Mouse (Mus musculus): ENCODE results near the gene Sertad2. TPM values are rescaled to one million over a fixed set of nuclear protein-coding genes. Genes with fewer than 3 reads are reported as not detected.

Gene Sertad2
- polyA plus RNA-seq, 1 experiment from 2014 or later: 29.9 TPM

GRCm38 (mm10) chr11:20576046-20576635, 33.1 kb downstream of the Sertad2 start:
- H3K4me2 ChIP-seq (replicated peaks; ENCODE audit: low read depth): no peak overlapping the region
- no peaks in the 10 kb centered on the region for H3K9me3 ChIP-seq (ENCODE audit: control insufficient read depth, low read length)
- no peaks in the 10 kb centered on the region for H3K36me3 ChIP-seq (ENCODE audit: control insufficient read depth, insufficient read depth, low read length)
- WGBS: 42% methylated on average over 8 of the region's 8 CpGs
- H3K9ac ChIP-seq (ENCODE audit: low read length): no peak overlapping the region
- DNase-seq (ENCODE audit: low spot score): no peak
- H3K4me3 ChIP-seq (ENCODE audit: low read depth, low read length): no peak overlapping the region
- H3K4me1 ChIP-seq (replicated peaks; ENCODE audit: control insufficient read depth, insufficient read depth): no peaks in the 10 kb centered on the region
- no peak for ATAC-seq (ENCODE audit: low FRiP score, low TSS enrichment)
- TF ChIP-seq EP300 (optimal IDR thresholded peaks at IDR 0.05): no peak
- no peak overlapping the region for H3K27ac ChIP-seq (replicated peaks)
- H3K27me3 ChIP-seq (ENCODE audit: control insufficient read depth, insufficient read depth, low read length): no peaks in the 10 kb centered on the region

GRCm38 (mm10) chr11:20582758-20583157, 39.7 kb downstream of the Sertad2 start:
- H3K36me3 ChIP-seq (ENCODE audit: control insufficient read depth, insufficient read depth, low read length): no peaks in the 10 kb centered on the region
- 94% methylated on average over 2 of the region's 2 CpGs for WGBS

GRCm38 (mm10) chr11:20585297-20585696, 42.2 kb downstream of the Sertad2 start:
- H3K27ac ChIP-seq (replicated peaks): no peak overlapping the region
- TF ChIP-seq CTCF (IDR thresholded peaks at IDR 0.05; ENCODE audit: low read depth): no peak
- no peak for TF ChIP-seq EP300 (optimal IDR thresholded peaks at IDR 0.05)
- H3K4me1 ChIP-seq (replicated peaks; ENCODE audit: control insufficient read depth, insufficient read depth): no peaks in the 10 kb centered on the region
- no peak for DNase-seq (ENCODE audit: low spot score)
- no peaks in the 10 kb centered on the region for H3K9me3 ChIP-seq (ENCODE audit: control insufficient read depth, low read length)
- no peak for ATAC-seq (ENCODE audit: low FRiP score, low TSS enrichment)
- WGBS: 64% methylated on average over 1 of the region's 1 CpGs
- H3K36me3 ChIP-seq (ENCODE audit: control insufficient read depth, insufficient read depth, low read length): no peaks in the 10 kb centered on the region
- no peaks in the 10 kb centered on the region for H3K27me3 ChIP-seq (ENCODE audit: control insufficient read depth, insufficient read depth, low read length)
- H3K4me3 ChIP-seq (ENCODE audit: low read depth, low read length): no peak overlapping the region
- H3K4me2 ChIP-seq (replicated peaks; ENCODE audit: low read depth): no peak overlapping the region
- H3K9ac ChIP-seq (ENCODE audit: low read length): no peak overlapping the region

More at GRCm38 (mm10) chr11:20582758-20583157, 39.7 kb downstream of the Sertad2 start:
- Histone ChIP-seq H3K4me1 (replicated peaks; ENCODE audit: control insufficient read depth, insufficient read depth) (no peaks in the 10 kb centered on the region), H3K4me3 (ENCODE audit: low read depth, low read length) (no peak overlapping the region), H3K27ac (replicated peaks) (no peak overlapping the region), H3K27me3 (ENCODE audit: control insufficient read depth, insufficient read depth, low read length) (no peaks in the 10 kb centered on the region), H3K9ac (ENCODE audit: low read length) (no peak overlapping the region), H3K4me2 (replicated peaks; ENCODE audit: low read depth) (no peak overlapping the region), H3K9me3 (ENCODE audit: control insufficient read depth, low read length) (no peaks in the 10 kb centered on the region)
- ATAC-seq (ENCODE audit: low FRiP score, low TSS enrichment) (no peak), DNase-seq (ENCODE audit: low spot score) (no peak)
- TF ChIP-seq EP300 (optimal IDR thresholded peaks at IDR 0.05) (no peak), CTCF (IDR thresholded peaks at IDR 0.05; ENCODE audit: low read depth) (peak; percentile 27; the same call in 1 of the 2 replicates)

GRCm38 (mm10) chr11:20586180-20586579, 43.1 kb downstream of the Sertad2 start:
- DNase-seq (ENCODE audit: low spot score) (no peak), ATAC-seq (ENCODE audit: low FRiP score, low TSS enrichment) (no peak)
- H3K27me3 ChIP-seq (ENCODE audit: control insufficient read depth, insufficient read depth, low read length): no peaks in the 10 kb centered on the region
- no peaks in the 10 kb centered on the region for H3K36me3 ChIP-seq (ENCODE audit: control insufficient read depth, insufficient read depth, low read length)
- no peak overlapping the region for H3K4me3 ChIP-seq (ENCODE audit: low read depth, low read length)
- no peaks in the 10 kb centered on the region for H3K9me3 ChIP-seq (ENCODE audit: control insufficient read depth, low read length)
- TF ChIP-seq CTCF (IDR thresholded peaks at IDR 0.05; ENCODE audit: low read depth) (no peak), EP300 (optimal IDR thresholded peaks at IDR 0.05) (no peak)
- H3K9ac ChIP-seq (ENCODE audit: low read length): no peak overlapping the region
- no peak overlapping the region for H3K27ac ChIP-seq (replicated peaks)
- H3K4me2 ChIP-seq (replicated peaks; ENCODE audit: low read depth): no peak overlapping the region
- H3K4me1 ChIP-seq (replicated peaks; ENCODE audit: control insufficient read depth, insufficient read depth): no peaks in the 10 kb centered on the region

GRCm38 (mm10) chr11:20589393-20589792, 46.3 kb downstream of the Sertad2 start:
- ATAC-seq (ENCODE audit: low FRiP score, low TSS enrichment) (no peak), DNase-seq (ENCODE audit: low spot score) (no peak)
- no peak overlapping the region for H3K27ac ChIP-seq (replicated peaks)
- H3K36me3 ChIP-seq (ENCODE audit: control insufficient read depth, insufficient read depth, low read length): no peaks in the 10 kb centered on the region
- H3K9me3 ChIP-seq (ENCODE audit: control insufficient read depth, low read length): no peaks in the 10 kb centered on the region
- H3K4me1 ChIP-seq (replicated peaks; ENCODE audit: control insufficient read depth, insufficient read depth): no peaks in the 10 kb centered on the region
- 33% methylated on average over 2 of the region's 2 CpGs for WGBS
- no peak overlapping the region for H3K9ac ChIP-seq (ENCODE audit: low read length)
- no peak overlapping the region for H3K4me3 ChIP-seq (ENCODE audit: low read depth, low read length)
- no peaks in the 10 kb centered on the region for H3K27me3 ChIP-seq (ENCODE audit: control insufficient read depth, insufficient read depth, low read length)
- TF ChIP-seq CTCF (IDR thresholded peaks at IDR 0.05; ENCODE audit: low read depth) (no peak), EP300 (optimal IDR thresholded peaks at IDR 0.05) (no peak)
- no peak overlapping the region for H3K4me2 ChIP-seq (replicated peaks; ENCODE audit: low read depth)

- ATAC-seq (ENCODE audit: low FRiP score, low TSS enrichment): no peak
- H3K4me2 ChIP-seq (replicated peaks; ENCODE audit: low read depth): no peak overlapping the region
- H3K27ac ChIP-seq (replicated peaks): no peak overlapping the region
- no peaks in the 10 kb centered on the region for H3K36me3 ChIP-seq (ENCODE audit: control insufficient read depth, insufficient read depth, low read length)
- H3K9me3 ChIP-seq (ENCODE audit: control insufficient read depth, low read length): no peaks in the 10 kb centered on the region
- no peaks in the 10 kb centered on the region for H3K4me1 ChIP-seq (replicated peaks; ENCODE audit: control insufficient read depth, insufficient read depth)
- no peaks in the 10 kb centered on the region for H3K27me3 ChIP-seq (ENCODE audit: control insufficient read depth, insufficient read depth, low read length)
- no peak for DNase-seq (ENCODE audit: low spot score)
- 66% methylated on average over 3 of the region's 3 CpGs for WGBS
- TF ChIP-seq CTCF (IDR thresholded peaks at IDR 0.05; ENCODE audit: low read depth) (peak; percentile 42), EP300 (optimal IDR thresholded peaks at IDR 0.05) (no peak)
- H3K9ac ChIP-seq (ENCODE audit: low read length): no peak overlapping the region
- H3K4me3 ChIP-seq (ENCODE audit: low read depth, low read length): no peak overlapping the region
Measured at GRCm38 (mm10) chr11:20592010-20592409, 49.0 kb downstream of the Sertad2 start.
